Mouse (Mus musculus) intestine, postnatal 0 days (tissue): Measurements from ENCODE around the gene D8Ertd738e. TPM values are rescaled to one million over a fixed set of nuclear protein-coding genes. Genes with fewer than 3 reads are reported as not detected.
"Not testable (repeated sequence)": the region's sequence is repeated elsewhere in the genome, so short reads cannot be mapped to it uniquely, and the experiment has no call there.

ENCODE experiments used
- ATAC-seq: fragments of 200-750 bp; cut with Nextera tagmentation; 2 replicates; pipeline ENCODE4 v1.8.0; 2017; ENCODE audit warnings: mild to moderate bottlenecking, moderate TSS enrichment, moderate library complexity
- H3K27ac ChIP-seq: fragments of 300-500 bp; sonication (generic); 2 replicates; pipeline ENCODE4 v1.5.1; 2014; ENCODE audit warnings: mild to moderate bottlenecking, low read depth, low read length, moderate library complexity
- H3K27me3 ChIP-seq: fragments of 300-500 bp; sonication (generic); replicated peaks from 2 replicates; pipeline ENCODE4 v1.6.1; 2014; ENCODE audit warnings: low read length, mixed read lengths; ENCODE audit not compliant: control insufficient read depth, insufficient read depth
- H3K36me3 ChIP-seq: fragments of 300-500 bp; sonication (generic); 2 replicates; pipeline ENCODE4 v1.6.1; 2014; ENCODE audit warnings: mild to moderate bottlenecking, moderate library complexity; ENCODE audit not compliant: control insufficient read depth, insufficient read depth
- H3K4me1 ChIP-seq: fragments of 300-500 bp; sonication (generic); replicated peaks from 2 replicates; pipeline ENCODE4 v1.6.1; 2014; ENCODE audit warnings: antibody characterized with exemption, low read length, mixed read lengths; ENCODE audit not compliant: control insufficient read depth, insufficient read depth
- H3K4me2 ChIP-seq: fragments of 300-500 bp; sonication (generic); replicated peaks from 2 replicates; pipeline ENCODE4 v1.6.1; 2014; ENCODE audit warnings: low read depth, mild to moderate bottlenecking, moderate library complexity
- H3K4me3 ChIP-seq: fragments of 300-500 bp; sonication (generic); 2 replicates; pipeline ENCODE4 v1.5.1; 2014; ENCODE audit warnings: low read depth, low read length
- H3K9ac ChIP-seq: fragments of 300-500 bp; sonication (generic); 2 replicates; pipeline ENCODE4 v1.6.1; 2014; ENCODE audit warnings: mild to moderate bottlenecking, low read depth, low read length
- H3K9me3 ChIP-seq: fragments of 300-500 bp; sonication (generic); 2 replicates; pipeline ENCODE4 v1.6.1; 2016; ENCODE audit warnings: mixed run types; ENCODE audit not compliant: control insufficient read depth
- CTCF ChIP-seq: sonication (generic); IDR thresholded peaks from 2 replicates; pipeline ENCODE4 v1.5.1; 2016; ENCODE audit warnings: low read depth, mild to moderate bottlenecking, control low read depth, antibody characterized with exemption, moderate library complexity
- WGBS: fragments of 180-500 bp; shearing (Covaris S2); extraction: QIAGEN DNeasy Blood & Tissue Kit; methylation state at CpG from one replicate; pipeline ENCODE4 v1.1.7; 2014; 5-methylcytosine and 5-hydroxymethylcytosine counted together
- polyA plus RNA-seq: library from polyadenylated mRNA; unstranded; fragments of >200 nt; fragmentation: Nextera tagmentation; extraction: Ambion mirVana; gene quantifications from 2 replicates; pipeline ENCODE4 v1.2.1, GENCODE M21; 2015

D8Ertd738e gene
- polyA plus RNA-seq: 308 and 309 TPM in 2 replicates

GRCm38 (mm10) chr8:84249257-84250170 is at the start of gene D8Ertd738e:
Gene D8Ertd738e (minus strand): TSS chr8:84249719.
- 4% methylated on average over 52 of the region's 52 CpGs for WGBS

GRCm38 (mm10) chr8:84297029-84297785 is 47.7 kb upstream of the D8Ertd738e start:
- no peak overlapping the region for H3K4me3 ChIP-seq
- no peak overlapping the region for H3K9ac ChIP-seq
- H3K36me3 ChIP-seq: no peaks in the 10 kb centered on the region
- H3K27me3 ChIP-seq: no peaks in the 10 kb centered on the region
- H3K4me1 ChIP-seq: no peaks in the 10 kb centered on the region
- TF ChIP-seq CTCF: no peak
- no peak overlapping the region for H3K27ac ChIP-seq
- H3K4me2 ChIP-seq: no peak overlapping the region
- WGBS: 71% methylated on average over 5 of the region's 5 CpGs
- ATAC-seq: no peak
- H3K9me3 ChIP-seq: no peaks in the 10 kb centered on the region

More at GRCm38 (mm10) chr8:84249257-84250170, at the start of gene D8Ertd738e:
- ATAC-seq: peak; percentile 85
- H3K27ac ChIP-seq: peak within 1 kb of the TSS; percentile 67; the same call in 1 of the 2 replicates
- peaks cover 55% of the 10 kb centered on the region for H3K36me3 ChIP-seq
- peak within 1 kb of the TSS; percentile 89 for H3K9ac ChIP-seq
- peak within 1 kb of the TSS; percentile 79 for H3K4me2 ChIP-seq
- H3K27me3 ChIP-seq: no peaks in the 10 kb centered on the region
- no peaks in the 10 kb centered on the region for H3K4me1 ChIP-seq
- 0 out of 2 replicates have a peak, but pooled peaks have one; percentile 2 for TF ChIP-seq CTCF
- H3K4me3 ChIP-seq: peak within 1 kb of the TSS; percentile 94
- no peaks in the 10 kb centered on the region for H3K9me3 ChIP-seq

GRCm38 (mm10) chr8:84291688-84292087 is 42.2 kb upstream of the D8Ertd738e start:
- Histone ChIP-seq H3K9me3 (no peaks in the 10 kb centered on the region), H3K4me1 (no peaks in the 10 kb centered on the region), H3K4me2 (no peak overlapping the region), H3K9ac (no peak overlapping the region), H3K27me3 (no peaks in the 10 kb centered on the region), H3K27ac (no peak overlapping the region), H3K4me3 (no peak overlapping the region), H3K36me3 (no peaks in the 10 kb centered on the region)
- ATAC-seq: no peak
- peak; percentile 77 for TF ChIP-seq CTCF
- WGBS: 24% methylated on average over 8 of the region's 8 CpGs

GRCm38 (mm10) chr8:84291086-84291485 is 41.6 kb upstream of the D8Ertd738e start:
- Histone ChIP-seq H3K9ac (no peak overlapping the region), H3K9me3 (no peaks in the 10 kb centered on the region), H3K27ac (no peak overlapping the region), H3K4me1 (no peaks in the 10 kb centered on the region), H3K4me3 (no peak overlapping the region), H3K4me2 (no peak overlapping the region), H3K27me3 (no peaks in the 10 kb centered on the region), H3K36me3 (no peaks in the 10 kb centered on the region)
- no peak for TF ChIP-seq CTCF
- WGBS: 76% methylated on average over 5 of the region's 5 CpGs
- ATAC-seq: no peak

- H3K4me2 ChIP-seq: no peak overlapping the region
- no peaks in the 10 kb centered on the region for H3K4me1 ChIP-seq
- H3K27me3 ChIP-seq: no peaks in the 10 kb centered on the region
- ATAC-seq: no peak
- 60% methylated on average over 2 of the region's 2 CpGs for WGBS
- H3K36me3 ChIP-seq: no peaks in the 10 kb centered on the region
- no peak overlapping the region for H3K4me3 ChIP-seq
- TF ChIP-seq CTCF: peak; percentile 58
- no peaks in the 10 kb centered on the region for H3K9me3 ChIP-seq
- no peak overlapping the region for H3K27ac ChIP-seq
- H3K9ac ChIP-seq: no peak overlapping the region
Measured at GRCm38 (mm10) chr8:84288892-84289291, 39.4 kb upstream of the D8Ertd738e start.

- WGBS: 67% methylated on average over 5 of the region's 5 CpGs
- TF ChIP-seq CTCF: peak; percentile 77
- H3K4me1 ChIP-seq, H3K4me2 ChIP-seq, ATAC-seq, H3K9me3 ChIP-seq, H3K9ac ChIP-seq, H3K4me3 ChIP-seq, H3K27me3 ChIP-seq, H3K27ac ChIP-seq, H3K36me3 ChIP-seq: not testable (repeated sequence)
Measured at GRCm38 (mm10) chr8:84285665-84286064, 36.1 kb upstream of the D8Ertd738e start.
